Mouse (Mus musculus) cerebellum, adult 9-11 months (tissue): ENCODE data around the gene Adamtsl5.

ENCODE experiments used
- DNase-seq: peaks from one replicate; pipeline ENCODE4 v3.0.0; 2022

The Adamtsl5 gene

DNA sequence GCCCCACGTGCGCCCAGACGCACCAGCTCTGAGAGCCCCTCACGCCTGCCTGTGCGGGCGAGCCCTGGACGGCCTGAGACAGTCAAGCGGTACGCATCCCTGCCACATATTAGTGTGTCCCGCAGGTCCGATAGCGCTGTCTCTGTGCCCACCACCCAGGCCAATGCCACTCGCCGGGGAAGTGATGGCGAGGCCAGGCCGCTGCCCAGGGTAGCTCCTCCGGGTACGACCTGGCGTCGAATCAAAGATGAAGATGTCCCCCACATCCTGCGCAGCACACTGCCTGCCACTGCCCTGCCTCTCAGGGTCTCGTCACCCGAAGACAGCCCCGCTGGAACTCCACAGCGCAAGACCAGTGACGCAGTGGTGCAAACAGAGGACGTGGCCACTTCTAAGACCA, 32.9 kb downstream of the Adamtsl5 start:
- DNase-seq: peak; percentile 45

DNA sequence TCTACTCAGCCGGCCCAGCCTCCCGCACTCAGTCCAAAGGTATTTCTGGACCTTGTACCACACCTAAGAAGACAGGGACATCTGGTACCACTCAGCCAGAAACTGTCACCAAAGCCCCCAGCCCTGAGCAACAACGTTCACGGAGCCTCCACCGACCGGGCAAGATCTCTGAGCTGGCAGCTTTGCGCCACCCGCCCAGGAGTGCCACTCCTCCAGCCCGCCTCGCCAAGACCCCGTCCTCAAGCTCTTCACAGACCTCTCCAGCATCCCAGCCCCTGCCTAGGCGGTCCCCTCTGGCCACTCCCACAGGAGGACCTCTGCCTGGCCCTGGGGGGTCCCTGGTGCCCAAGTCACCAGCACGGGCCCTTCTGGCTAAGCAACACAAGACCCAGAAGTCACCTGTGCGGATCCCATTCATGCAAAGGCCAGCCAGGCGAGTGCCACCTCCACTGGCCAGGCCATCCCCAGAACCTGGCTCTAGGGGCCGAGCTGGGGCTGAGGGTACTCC, 33.7 kb downstream of the Adamtsl5 start:
- DNase-seq: peak; percentile 62

DNA sequence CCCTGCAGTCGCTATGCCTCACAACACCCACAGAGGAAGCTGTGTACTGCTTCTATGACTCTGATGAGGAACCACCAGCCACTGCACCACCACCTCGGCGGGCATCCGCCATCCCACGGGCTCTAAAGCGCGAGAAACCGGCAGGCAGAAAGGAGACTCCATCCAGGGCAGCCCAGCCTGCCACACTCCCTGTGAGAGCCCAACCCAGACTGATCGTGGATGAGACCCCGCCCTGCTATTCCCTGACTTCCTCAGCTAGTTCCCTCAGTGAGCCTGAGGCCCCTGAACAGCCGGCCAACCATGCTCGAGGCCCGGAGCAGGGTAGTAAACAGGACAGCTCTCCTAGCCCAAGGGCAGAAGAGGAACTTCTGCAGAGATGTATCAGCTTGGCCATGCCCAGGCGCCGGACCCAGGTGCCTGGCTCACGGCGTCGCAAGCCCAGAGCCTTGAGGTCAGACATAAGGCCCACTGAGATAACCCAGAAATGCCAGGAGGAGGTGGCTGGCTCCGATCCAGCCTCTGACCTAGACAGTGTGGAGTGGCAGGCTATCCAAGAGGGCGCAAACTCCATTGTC, 34.5 kb downstream of the Adamtsl5 start:
- peak; percentile 78 for DNase-seq

DNA sequence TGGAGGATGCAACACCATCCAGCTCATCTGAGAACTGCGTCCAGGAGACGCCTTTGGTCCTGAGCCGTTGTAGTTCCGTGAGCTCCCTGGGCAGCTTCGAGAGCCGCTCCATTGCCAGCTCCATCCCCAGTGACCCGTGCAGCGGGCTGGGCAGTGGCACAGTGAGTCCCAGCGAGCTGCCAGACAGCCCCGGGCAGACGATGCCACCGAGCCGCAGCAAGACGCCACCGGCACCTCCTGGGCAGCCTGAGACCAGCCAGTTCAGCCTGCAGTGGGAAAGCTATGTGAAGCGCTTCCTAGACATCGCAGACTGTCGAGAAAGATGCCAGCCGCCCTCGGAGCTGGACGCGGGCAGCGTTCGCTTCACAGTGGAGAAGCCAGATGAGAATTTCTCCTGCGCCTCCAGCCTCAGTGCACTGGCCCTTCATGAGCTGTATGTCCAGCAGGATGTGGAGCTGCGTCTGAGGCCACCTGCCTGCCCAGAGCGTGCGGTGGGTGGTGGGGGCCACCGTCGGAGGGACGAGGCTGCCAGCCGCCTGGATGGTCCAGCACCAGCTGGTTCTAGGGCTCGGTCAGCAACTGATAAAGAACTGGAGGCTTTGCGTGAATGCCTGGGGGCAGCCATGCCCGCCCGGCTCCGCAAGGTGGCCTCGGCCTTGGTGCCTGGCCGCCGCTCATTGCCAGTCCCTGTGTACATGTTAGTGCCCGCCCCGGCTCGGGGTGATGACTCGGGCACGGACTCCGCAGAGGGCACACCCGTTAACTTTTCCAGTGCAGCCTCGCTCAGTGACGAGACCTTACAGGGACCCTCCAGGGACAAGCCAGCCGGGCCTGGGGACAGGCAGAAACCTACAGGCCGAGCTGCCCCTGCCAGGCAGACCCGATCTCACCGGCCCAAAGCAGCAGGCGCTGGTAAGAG, 35.4 kb downstream of the Adamtsl5 start:
- DNase-seq: peak; percentile 67

DNA sequence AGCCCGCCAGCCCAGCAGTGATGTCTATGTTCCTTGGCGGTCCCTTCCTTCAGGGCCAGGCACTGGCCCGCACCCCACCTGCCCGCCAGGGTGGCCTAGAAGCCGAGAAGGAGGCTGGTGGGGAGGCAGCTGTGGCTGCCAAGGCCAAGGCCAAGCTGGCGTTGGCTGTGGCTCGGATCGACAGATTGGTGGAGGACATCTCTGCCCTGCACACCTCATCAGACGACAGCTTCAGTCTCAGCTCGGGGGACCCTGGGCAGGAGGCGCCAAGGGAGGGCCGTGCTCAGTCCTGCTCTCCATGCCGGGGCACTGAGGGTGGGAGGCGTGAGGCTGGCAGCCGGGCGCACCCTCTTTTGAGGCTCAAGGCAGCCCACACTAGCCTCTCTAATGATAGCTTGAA, 36.7 kb downstream of the Adamtsl5 start:
- peak; percentile 65 for DNase-seq

DNA sequence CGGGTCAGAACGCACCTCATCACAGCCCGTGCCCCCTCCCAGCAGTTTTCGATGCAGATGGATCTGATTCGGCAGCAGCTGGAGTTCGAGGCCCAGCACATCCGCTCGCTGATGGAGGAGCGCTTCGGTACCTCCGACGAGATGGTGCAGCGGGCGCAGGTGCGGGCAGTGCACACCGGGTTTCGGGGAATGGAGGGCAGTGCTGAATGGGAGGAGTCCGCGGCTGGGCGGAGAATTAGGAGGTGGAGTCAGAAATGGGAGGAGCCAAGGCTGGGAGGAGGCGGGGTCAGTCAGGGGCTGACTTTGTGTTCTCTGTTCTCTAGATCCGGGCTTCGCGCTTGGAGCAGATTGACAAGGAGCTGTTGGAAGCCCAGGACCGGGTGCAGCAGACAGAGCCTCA, 43.4 kb downstream of the Adamtsl5 start:
- no peak for DNase-seq

DNA sequence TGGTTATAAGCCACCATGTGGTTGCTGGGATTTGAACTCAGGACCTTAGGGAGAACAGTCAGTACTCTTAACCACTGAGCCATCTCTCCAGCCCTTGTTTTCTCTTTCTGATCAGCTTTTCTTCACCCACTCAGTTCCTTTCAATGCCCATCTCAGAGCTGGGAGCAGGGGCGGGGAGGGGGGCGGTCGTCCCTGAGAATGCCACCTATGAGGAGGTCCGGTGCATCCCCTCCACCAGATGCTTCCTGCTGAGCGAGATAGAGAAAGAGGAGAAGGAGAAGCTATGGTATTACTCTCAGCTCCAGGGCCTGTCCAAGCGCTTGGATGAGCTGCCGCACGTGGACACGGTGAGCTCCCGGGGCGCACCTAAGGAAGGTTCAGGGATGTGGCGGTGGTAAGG, 43.8 kb downstream of the Adamtsl5 start:
- DNase-seq: no peak

DNA sequence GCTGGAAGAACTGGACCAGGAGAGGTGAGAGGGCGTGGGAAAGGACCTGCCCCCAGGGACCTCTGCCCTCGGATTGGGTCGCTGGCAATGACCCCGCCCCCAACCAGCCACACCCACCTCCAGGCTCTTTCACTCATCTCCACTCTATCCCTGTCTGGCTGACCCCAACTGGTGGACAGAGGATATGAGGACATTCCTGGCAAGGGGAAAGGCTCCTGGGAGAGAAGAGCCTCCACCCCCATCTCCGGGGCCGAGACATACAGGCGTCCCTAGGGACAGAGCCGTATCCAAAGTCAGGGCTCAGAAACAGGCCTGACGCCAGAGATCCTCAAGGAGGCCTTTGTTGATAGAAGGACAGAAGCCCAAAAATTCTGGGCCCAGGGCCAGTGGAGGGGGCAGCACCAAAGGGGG, 45.7 kb downstream of the Adamtsl5 start:
- DNase-seq: peak; percentile 82

DNA sequence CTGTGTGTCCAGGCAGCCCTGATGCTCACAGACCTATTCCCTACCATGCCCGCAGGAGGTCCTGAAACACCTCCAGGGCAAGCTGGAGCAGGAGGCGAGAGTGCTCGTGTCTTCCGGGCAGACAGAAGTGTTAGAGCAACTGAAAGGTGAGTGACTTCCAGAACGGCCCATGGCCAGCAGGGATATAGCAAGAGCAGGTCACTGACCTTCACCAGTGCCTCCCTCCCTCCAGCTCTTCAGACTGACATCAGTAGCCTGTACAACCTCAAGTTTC, 46.2 kb downstream of the Adamtsl5 start:
- DNase-seq: no peak

DNA sequence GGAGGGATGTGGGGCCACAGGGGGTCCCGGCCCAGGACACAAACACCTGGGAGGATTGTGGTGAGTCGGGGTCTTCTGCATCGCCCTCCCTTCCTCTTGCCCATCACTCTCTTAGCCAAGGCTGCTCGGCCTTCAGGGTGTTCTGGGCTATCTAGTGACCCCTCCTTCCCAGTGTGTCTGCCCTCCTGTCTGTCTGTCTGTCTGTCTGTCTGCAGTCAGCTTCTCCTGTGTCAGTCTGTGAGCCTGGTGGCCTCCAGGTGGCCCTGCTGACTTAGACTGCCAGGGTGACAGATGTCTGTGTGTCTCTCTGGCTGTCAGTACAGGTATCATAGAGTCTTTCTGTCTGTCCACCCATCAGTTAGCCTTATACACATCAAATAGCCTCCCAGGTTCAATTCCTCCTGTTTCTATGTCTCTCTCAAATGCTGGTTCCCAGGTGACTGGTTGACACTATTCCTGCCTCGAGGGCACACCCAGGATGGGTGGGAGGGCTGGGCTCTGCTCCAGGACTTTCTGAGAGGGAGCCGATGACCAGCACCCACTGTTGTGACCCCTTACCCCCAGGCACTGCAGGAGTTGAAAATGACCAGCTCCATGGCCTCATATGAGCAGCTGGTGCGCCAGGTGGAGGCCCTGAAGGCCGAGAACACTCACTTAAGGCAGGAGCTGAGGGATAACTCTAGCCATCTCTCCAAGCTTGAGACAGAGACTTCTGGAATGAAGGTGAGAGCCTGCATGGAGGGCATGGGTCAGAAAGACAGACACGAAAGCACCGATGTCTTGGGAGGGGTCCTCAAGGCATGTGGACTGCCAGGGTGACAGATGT, 46.7 kb downstream of the Adamtsl5 start:
- peak; percentile 67 for DNase-seq

DNA sequence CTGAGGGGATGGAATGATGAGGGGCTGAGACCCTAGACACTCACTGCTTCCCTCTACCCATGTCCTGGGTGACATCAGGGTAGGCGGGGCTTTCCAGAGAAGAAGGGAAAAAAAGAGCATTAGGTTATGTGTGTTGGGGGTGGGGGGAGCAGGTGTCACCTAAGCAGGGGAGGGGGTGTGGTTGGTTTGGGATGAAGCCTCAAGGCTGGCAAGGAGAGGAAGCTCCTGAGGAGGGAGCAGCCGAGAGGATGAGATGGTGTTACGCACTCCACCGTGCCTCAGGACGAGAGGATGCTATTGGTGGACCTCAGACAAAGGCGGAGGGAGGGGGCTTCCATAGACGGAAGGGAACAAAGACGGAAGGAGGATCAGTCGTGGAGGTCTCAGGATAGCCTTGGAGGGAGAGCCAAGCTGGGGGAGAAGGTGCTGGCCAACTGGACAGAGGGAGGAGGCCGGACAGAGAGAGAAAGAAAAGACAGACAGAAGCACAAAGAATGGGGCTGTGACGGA, 47.5 kb downstream of the Adamtsl5 start:
- peak; percentile 72 for DNase-seq

DNA sequence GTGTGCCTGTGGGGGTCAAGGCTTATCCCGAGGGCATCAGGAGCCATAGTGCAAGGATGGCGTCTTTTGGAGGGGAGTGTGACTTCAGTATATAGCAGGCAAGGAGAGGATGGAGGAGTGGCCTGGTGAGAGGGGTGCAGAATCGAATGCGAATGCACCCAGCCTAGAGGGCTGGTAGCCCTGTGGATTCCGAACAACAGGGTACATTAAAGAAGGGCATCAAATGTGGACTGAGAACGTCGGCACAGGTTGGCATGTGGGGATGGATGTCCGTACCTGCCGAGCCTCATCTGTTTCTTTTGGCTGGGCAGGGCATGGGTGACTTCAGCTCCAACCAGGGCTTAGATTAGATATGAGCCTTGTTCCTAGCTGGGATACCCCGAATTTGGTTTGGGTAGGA, 48.4 kb downstream of the Adamtsl5 start:
- peak; percentile 60 for DNase-seq

DNA sequence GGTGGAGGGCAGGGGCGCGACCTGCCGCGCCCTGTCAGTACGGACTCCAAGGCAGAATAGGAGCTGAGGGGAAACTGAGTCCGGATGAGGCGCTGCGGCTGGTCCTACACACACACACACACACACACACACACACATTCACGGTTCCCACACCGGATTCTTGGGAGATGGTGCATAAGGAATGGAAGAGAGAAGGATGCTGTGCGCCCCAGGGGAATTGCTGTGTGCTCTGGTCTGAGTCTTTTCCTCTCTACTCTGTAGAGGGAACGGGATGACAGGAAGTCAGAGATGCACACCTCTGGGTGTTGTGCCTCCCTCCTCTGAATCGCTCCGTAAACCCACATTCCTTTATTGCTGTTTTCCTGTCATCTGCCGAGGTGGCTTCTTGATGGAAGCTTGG, 48.9 kb downstream of the Adamtsl5 start:
- DNase-seq: no peak

DNA sequence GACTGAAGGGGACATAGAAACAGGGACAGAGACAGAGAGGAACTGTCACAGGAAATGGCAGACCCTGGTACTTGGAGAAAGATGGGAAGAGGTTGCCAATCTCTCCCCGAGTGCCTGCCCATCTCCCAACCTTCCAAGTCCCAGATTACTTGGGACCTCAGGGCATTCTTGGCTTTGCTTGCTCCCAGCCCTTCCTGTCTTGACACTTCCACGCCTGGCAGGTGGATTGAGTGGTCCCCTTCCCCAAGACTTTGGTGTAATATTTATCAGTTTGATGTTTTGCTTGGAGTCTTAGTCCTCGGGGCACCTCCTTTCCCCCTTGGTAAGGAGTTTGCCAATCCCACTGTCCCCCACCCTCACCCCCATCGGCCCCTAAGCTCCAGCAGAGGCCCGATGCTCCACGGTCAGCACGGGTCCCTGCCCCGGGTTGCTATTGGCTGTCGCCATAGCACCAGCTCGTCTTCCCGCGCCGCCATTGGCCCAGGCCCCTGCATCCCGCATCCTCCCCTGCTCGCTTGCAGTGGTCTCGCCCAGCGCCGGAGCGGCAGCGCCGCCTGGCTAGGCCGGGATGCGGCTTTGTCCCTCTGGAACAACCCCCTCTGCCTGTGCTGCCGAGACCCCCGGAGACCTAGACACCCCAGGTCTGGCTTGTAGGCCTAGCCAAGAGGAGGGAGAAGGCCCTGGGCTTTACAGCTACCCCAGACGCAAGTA, 49.5 kb downstream of the Adamtsl5 start:
- DNase-seq: peak; percentile 95

DNA sequence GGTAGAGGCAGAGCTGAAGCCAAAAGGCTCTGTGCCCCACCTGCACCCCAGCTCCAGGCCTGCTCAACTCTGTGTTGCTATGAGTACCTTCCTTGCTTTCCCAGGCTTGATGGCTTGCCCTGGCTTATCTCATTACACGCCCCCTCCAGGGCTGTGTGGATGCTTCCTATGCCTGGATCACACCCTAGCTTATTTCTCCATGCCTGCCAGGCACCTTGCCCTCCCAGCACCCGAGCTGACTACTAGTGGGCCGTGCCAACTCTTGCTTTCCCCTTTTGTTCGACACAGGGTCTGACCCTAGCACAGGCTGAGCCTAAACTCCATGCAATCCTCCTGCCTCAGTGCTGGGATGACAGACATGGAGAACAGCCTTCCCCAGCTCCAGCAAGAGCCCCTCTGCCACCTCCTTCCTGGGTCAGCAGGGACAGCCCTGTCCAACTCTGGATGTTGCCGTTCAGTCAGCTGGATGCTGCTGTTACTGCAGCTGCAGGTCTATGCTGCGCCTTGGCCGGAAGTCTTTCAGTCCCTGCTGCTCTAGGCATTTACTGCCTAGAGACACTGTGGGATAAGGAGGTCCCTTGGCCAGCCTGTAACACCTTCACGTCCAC, 50.6 kb downstream of the Adamtsl5 start:
- peak; percentile 71 for DNase-seq

DNA sequence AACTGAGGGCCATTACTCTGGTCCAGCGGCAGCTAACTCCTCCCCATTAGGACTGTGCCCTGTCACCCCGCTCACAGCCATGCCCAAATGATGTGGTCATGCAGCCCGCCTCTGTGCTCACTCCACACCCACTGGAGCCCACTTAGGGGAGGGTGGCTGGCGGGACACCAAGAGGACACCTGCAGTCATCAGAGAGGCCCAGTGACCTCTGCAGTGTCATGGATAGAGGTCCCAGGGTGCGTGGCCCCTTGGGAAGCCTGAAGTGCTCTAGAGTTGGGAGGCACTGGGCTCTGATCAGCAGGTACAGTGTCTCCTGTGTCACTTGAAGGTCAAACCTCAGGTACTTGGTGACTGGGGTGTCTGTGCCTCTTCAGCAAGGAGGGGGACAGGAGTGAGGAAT, 51.4 kb downstream of the Adamtsl5 start:
- peak; percentile 76 for DNase-seq

DNA sequence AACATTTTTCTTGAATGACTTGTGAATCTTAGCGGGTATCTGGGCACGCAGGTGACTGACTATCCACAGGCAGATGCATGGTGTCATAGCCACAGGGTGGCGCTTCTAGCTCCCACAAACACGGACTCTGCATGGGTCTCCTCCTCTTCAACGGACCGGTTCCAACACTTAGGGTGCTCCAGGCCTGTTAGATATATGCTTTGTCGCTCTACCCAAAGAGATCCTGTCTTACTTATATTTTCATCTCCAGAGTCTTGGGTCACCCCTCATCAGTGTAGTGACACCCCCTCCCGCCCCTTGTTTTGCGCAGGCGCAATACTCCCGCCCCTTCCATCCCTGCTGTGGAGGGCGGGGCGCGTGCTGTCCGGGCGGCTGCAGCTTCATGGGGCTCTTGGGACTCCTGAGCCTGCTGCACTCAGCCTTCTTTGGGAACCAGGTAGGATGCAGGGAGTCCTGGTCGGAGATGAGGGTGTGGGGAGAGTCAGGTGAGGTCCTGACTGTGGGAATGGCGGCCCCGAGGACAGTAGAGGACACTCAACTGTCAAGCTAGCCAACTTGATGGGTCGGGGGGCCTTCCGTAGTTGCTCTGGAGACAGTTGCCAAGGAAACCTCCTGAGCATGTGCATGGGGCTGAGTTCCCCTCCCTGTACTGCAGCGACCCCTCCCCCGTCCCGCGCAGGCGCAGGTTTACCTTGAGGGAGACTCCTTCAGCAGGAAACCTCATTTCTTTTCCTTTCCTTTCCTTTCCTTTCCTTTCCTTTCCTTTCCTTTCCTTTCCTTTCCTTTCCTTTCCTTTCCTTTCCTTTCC, 52.4 kb downstream of the Adamtsl5 start, which contains the start of gene Apc2:
Gene Apc2 (plus strand): TSS at position 360 of the 808 bp plus-strand sequence.
- peak; percentile 89 for DNase-seq

DNA sequence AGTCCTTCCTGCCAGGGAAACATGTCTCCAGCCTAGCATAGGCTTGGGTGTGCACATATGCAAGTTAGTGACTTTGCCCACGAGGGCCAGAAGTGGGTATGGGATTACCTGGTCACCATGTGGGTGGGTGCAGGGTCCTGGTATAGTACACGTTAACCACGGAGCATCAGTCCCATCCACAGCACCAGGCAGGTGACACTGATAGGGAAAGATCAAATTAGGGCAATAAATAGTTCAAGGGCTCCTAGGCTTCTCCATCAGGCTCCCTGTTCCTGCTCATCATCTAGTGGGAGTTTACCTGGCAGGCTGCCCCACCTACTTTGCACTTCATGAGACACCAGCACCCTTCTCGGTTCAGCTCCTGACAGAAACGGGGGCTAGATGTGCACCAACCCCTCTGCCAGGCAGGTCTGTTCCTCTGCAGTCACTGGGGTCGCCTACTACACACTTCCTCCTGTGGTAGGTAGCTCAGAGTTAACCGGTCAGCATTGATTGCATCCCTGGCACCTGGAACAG, 53.4 kb downstream of the Adamtsl5 start:
- DNase-seq: peak; percentile 70

DNA sequence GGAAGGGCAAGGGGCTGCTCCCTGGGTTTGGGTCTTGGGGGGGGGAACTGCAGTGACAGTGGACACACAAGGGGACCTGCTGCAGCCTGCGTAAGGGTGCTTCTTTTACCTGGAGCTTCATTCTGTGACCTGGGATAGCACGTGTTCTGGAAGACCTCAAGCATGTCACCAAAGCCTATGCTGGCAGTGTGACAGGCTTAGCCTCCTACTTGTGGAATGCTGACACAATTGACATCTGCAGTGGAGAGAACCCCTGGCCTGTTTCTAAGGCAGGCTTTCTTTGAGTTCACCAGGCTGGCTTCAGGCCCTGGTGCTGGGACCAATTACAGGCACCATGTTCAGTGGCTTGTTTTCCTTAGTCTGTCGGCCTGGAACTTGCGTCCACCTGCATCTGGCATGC, 53.9 kb downstream of the Adamtsl5 start:
- DNase-seq: peak; percentile 60

DNA sequence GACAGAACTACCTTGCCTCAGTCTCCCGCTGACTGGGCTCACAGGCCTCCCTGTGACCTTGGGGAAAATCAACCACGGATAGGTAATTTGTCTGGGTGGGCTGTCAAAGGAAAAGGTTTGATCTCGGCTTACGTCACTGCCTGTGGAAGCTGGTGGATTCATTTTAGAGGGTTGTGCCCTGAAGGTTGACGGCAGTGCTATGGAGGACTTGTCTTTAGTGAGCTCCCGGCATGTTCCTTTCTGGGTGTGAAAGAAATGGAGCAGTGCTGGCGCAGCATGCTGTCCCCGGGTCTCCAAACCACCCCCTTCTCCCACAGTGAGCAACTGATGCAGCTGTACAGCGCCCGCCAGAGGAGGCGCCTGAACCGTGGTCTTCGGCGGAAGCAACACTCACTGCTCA, 54.9 kb downstream of the Adamtsl5 start:
- no peak for DNase-seq
